Mouse (Mus musculus) limb, embryonic 13.5 days (tissue): ENCODE results near the gene Eif6. TPM values are rescaled to one million over a fixed set of nuclear protein-coding genes. Genes with fewer than 3 reads are reported as not detected.

Experiments
- ATAC-seq: fragments of 200-750 bp; cut with Nextera tagmentation; 2 replicates; pipeline ENCODE4 v1.8.0; 2017; ENCODE audit warnings: low read depth, moderate number of reproducible peaks, moderate TSS enrichment; ENCODE audit not compliant: low FRiP score
- H3K27ac ChIP-seq: fragments of 300-500 bp; sonication (generic); 2 replicates; pipeline ENCODE4 v1.5.1; 2015; ENCODE audit warnings: inconsistent platforms, mild to moderate bottlenecking, moderate library complexity
- H3K27me3 ChIP-seq: fragments of 300-500 bp; sonication (generic); 2 replicates; pipeline ENCODE4 v1.6.1; 2015; ENCODE audit warnings: mild to moderate bottlenecking, inconsistent platforms
- H3K36me3 ChIP-seq: fragments of 300-500 bp; sonication (generic); 2 replicates; pipeline ENCODE4 v1.6.1; 2015; ENCODE audit warnings: inconsistent platforms, mild to moderate bottlenecking, moderate library complexity
- H3K4me1 ChIP-seq: fragments of 300-500 bp; sonication (generic); 2 replicates; pipeline ENCODE4 v1.6.1; 2015; ENCODE audit warnings: inconsistent platforms
- H3K4me2 ChIP-seq: fragments of 300-500 bp; sonication (generic); replicated peaks from 2 replicates; pipeline ENCODE4 v1.6.1; 2015; ENCODE audit warnings: inconsistent platforms, mild to moderate bottlenecking, moderate library complexity
- H3K4me3 ChIP-seq: fragments of 300-500 bp; sonication (generic); 2 replicates; pipeline ENCODE4 v1.5.1; 2015; ENCODE audit warnings: moderate library complexity, mild to moderate bottlenecking, inconsistent platforms
- H3K9ac ChIP-seq: fragments of 300-500 bp; sonication (generic); 2 replicates; pipeline ENCODE4 v1.6.1; 2015; ENCODE audit warnings: mild to moderate bottlenecking, inconsistent platforms
- H3K9me3 ChIP-seq: fragments of 300-500 bp; sonication (generic); 2 replicates; pipeline ENCODE4 v1.6.1; 2016; ENCODE audit warnings: inconsistent platforms
- WGBS: fragments of 180-500 bp; shearing (Covaris S2); methylation state at CpG from one replicate; pipeline ENCODE4 v1.1.7; 2015; 5-methylcytosine and 5-hydroxymethylcytosine counted together
- polyA plus RNA-seq: library from polyadenylated mRNA; unstranded; fragments of >200 nt; fragmentation: Nextera tagmentation; extraction: Ambion mirVana; gene quantifications from 2 replicates; pipeline ENCODE4 v1.2.1, GENCODE M21; 2015

Eif6 gene
- polyA plus RNA-seq, 1 experiment from 2014 or later: 188 TPM

GRCm38 (mm10) chr2:155805231-155805924 lies 21.3 kb downstream of the Eif6 start:
- H3K27me3 ChIP-seq: no peaks in the 10 kb centered on the region
- no peaks in the 10 kb centered on the region for H3K9me3 ChIP-seq
- H3K4me2 ChIP-seq: no peak overlapping the region
- whole genome bisulfite sequencing: 46% methylated on average over 6 of the region's 6 CpGs
- H3K4me1 ChIP-seq: no peaks in the 10 kb centered on the region
- ATAC-seq: no peak
- no peaks in the 10 kb centered on the region for H3K36me3 ChIP-seq
- no peak overlapping the region for H3K27ac ChIP-seq
- no peak overlapping the region for H3K9ac ChIP-seq
- no peak overlapping the region for H3K4me3 ChIP-seq

- no peak for ATAC-seq
- no peaks in the 10 kb centered on the region for H3K9me3 ChIP-seq
- no peaks in the 10 kb centered on the region for H3K36me3 ChIP-seq
- no peak overlapping the region for H3K4me2 ChIP-seq
- H3K4me1 ChIP-seq: no peaks in the 10 kb centered on the region
- 65% methylated on average over 5 of the region's 5 CpGs for WGBS
- no peak overlapping the region for H3K9ac ChIP-seq
- no peaks in the 10 kb centered on the region for H3K27me3 ChIP-seq
- H3K4me3 ChIP-seq: no peak overlapping the region
- H3K27ac ChIP-seq: no peak overlapping the region
These were observed 22.7 kb downstream of the Eif6 start for GRCm38 (mm10) chr2:155804053-155804452.

GRCm38 (mm10) chr2:155802761-155803160 lies 24.0 kb downstream of the Eif6 start:
- H3K4me1 ChIP-seq: no peaks in the 10 kb centered on the region
- no peak overlapping the region for H3K9ac ChIP-seq
- no peaks in the 10 kb centered on the region for H3K9me3 ChIP-seq
- no peak overlapping the region for H3K27ac ChIP-seq
- H3K36me3 ChIP-seq: no peaks in the 10 kb centered on the region
- no peak for ATAC-seq
- H3K4me2 ChIP-seq: no peak overlapping the region
- WGBS: 57% methylated on average over 3 of the region's 3 CpGs
- H3K4me3 ChIP-seq: no peak overlapping the region
- H3K27me3 ChIP-seq: no peaks in the 10 kb centered on the region

GRCm38 (mm10) chr2:155798613-155799012 lies 28.1 kb downstream of the Eif6 start:
- Histone ChIP-seq H3K4me2 (no peak overlapping the region), H3K4me1 (no peaks in the 10 kb centered on the region), H3K27me3 (no peaks in the 10 kb centered on the region), H3K4me3 (no peak overlapping the region), H3K36me3 (no peaks in the 10 kb centered on the region), H3K27ac (no peak overlapping the region), H3K9me3 (no peaks in the 10 kb centered on the region), H3K9ac (no peak overlapping the region)
- 58% methylated on average over 3 of the region's 3 CpGs for WGBS
- no peak for ATAC-seq

GRCm38 (mm10) chr2:155794674-155795445 lies 31.9 kb downstream of the Eif6 start:
- 84% methylated on average over 12 of the region's 12 CpGs for WGBS
- ATAC-seq: no peak
- H3K9ac ChIP-seq: no peak overlapping the region
- no peaks in the 10 kb centered on the region for H3K36me3 ChIP-seq
- no peaks in the 10 kb centered on the region for H3K4me1 ChIP-seq
- no peaks in the 10 kb centered on the region for H3K9me3 ChIP-seq
- H3K4me3 ChIP-seq: no peak overlapping the region
- no peak overlapping the region for H3K27ac ChIP-seq
- no peak overlapping the region for H3K4me2 ChIP-seq
- peaks cover 3% of the 10 kb centered on the region; the same call in 1 of the 2 replicates for H3K27me3 ChIP-seq

- Histone ChIP-seq H3K9me3 (no peaks in the 10 kb centered on the region), H3K27me3 (peaks cover 18% of the 10 kb centered on the region; the same call in 1 of the 2 replicates), H3K9ac (no peak overlapping the region), H3K4me3 (no peak overlapping the region), H3K4me1 (no peaks in the 10 kb centered on the region), H3K27ac (no peak overlapping the region), H3K36me3 (no peaks in the 10 kb centered on the region), H3K4me2 (peak overlapping the region; percentile 37)
- WGBS: 22% methylated on average over 12 of the region's 12 CpGs
- no peak for ATAC-seq
These were observed 33.8 kb downstream of the Eif6 start for GRCm38 (mm10) chr2:155792899-155793298.

GRCm38 (mm10) chr2:155787949-155788931 lies 38.5 kb downstream of the Eif6 start:
- WGBS: 65% methylated on average over 18 of the region's 18 CpGs
- no peak overlapping the region for H3K9ac ChIP-seq
- H3K27me3 ChIP-seq: peaks cover 18% of the 10 kb centered on the region; the same call in 1 of the 2 replicates
- no peaks in the 10 kb centered on the region for H3K9me3 ChIP-seq
- ATAC-seq: no peak
- H3K4me3 ChIP-seq: no peak overlapping the region
- no peaks in the 10 kb centered on the region for H3K36me3 ChIP-seq
- H3K4me1 ChIP-seq: no peaks in the 10 kb centered on the region
- no peak overlapping the region for H3K27ac ChIP-seq
- H3K4me2 ChIP-seq: no peak overlapping the region

GRCm38 (mm10) chr2:155786905-155787304 lies 39.8 kb downstream of the Eif6 start:
- Histone ChIP-seq H3K27ac (no peak overlapping the region), H3K36me3 (no peaks in the 10 kb centered on the region), H3K4me2 (no peak overlapping the region), H3K27me3 (peaks cover 18% of the 10 kb centered on the region; the same call in 1 of the 2 replicates), H3K4me3 (no peak overlapping the region), H3K9me3 (no peaks in the 10 kb centered on the region), H3K4me1 (no peaks in the 10 kb centered on the region), H3K9ac (no peak overlapping the region)
- WGBS: 68% methylated on average over 5 of the region's 5 CpGs
- no peak for ATAC-seq

- Histone ChIP-seq H3K4me2 (no peak overlapping the region), H3K4me3 (no peak overlapping the region), H3K27ac (no peak overlapping the region), H3K4me1 (no peaks in the 10 kb centered on the region), H3K36me3 (no peaks in the 10 kb centered on the region), H3K9me3 (no peaks in the 10 kb centered on the region), H3K9ac (no peak overlapping the region), H3K27me3 (peaks cover 17% of the 10 kb centered on the region)
- no peak for ATAC-seq
- 80% methylated on average over 6 of the region's 6 CpGs for WGBS
These were observed 42.2 kb downstream of the Eif6 start for GRCm38 (mm10) chr2:155784534-155784933.

GRCm38 (mm10) chr2:155779506-155779905 lies 47.2 kb downstream of the Eif6 start:
- no peak for ATAC-seq
- peaks cover 8% of the 10 kb centered on the region for H3K4me1 ChIP-seq
- no peak overlapping the region for H3K9ac ChIP-seq
- no peak overlapping the region for H3K4me3 ChIP-seq
- peaks cover 43% of the 10 kb centered on the region for H3K27me3 ChIP-seq
- H3K36me3 ChIP-seq: no peaks in the 10 kb centered on the region
- H3K27ac ChIP-seq: no peak overlapping the region
- 82% methylated on average over 3 of the region's 3 CpGs for WGBS
- H3K4me2 ChIP-seq: no peak overlapping the region
- H3K9me3 ChIP-seq: no peaks in the 10 kb centered on the region

- H3K9me3 ChIP-seq: no peaks in the 10 kb centered on the region
- WGBS: 41% methylated on average over 7 of the region's 7 CpGs
- ATAC-seq: no peak
- no peaks in the 10 kb centered on the region for H3K36me3 ChIP-seq
- H3K27me3 ChIP-seq: peaks cover 48% of the 10 kb centered on the region
- no peak overlapping the region for H3K9ac ChIP-seq
- H3K27ac ChIP-seq: no peak overlapping the region
- H3K4me1 ChIP-seq: peaks cover 8% of the 10 kb centered on the region
- H3K4me3 ChIP-seq: no peak overlapping the region
- H3K4me2 ChIP-seq: no peak overlapping the region
These were observed 47.7 kb downstream of the Eif6 start for GRCm38 (mm10) chr2:155779066-155779465.

GRCm38 (mm10) chr2:155778004-155778403 lies 48.7 kb downstream of the Eif6 start:
- Histone ChIP-seq H3K4me2 (no peak overlapping the region), H3K36me3 (no peaks in the 10 kb centered on the region), H3K9me3 (no peaks in the 10 kb centered on the region), H3K4me1 (peaks cover 8% of the 10 kb centered on the region), H3K27me3 (peaks cover 58% of the 10 kb centered on the region), H3K4me3 (no peak overlapping the region), H3K9ac (no peak overlapping the region), H3K27ac (no peak overlapping the region)
- 70% methylated on average over 6 of the region's 6 CpGs for WGBS
- ATAC-seq: no peak
